Mouse (Mus musculus) thymus, adult 2 months (tissue): ENCODE measurements around the gene Slc41a3.

ENCODE experiments used
- CTCF ChIP-seq: fragments of 200-500 bp; IDR thresholded peaks from 2 replicates; pipeline ENCODE4 v1.5.1; 2012; ENCODE audit warnings: mild to moderate bottlenecking, control low read depth, low read length, moderate library complexity, borderline replicate concordance; ENCODE audit not compliant: control insufficient read depth, poor library complexity, insufficient read depth; ENCODE audit errors: extremely low read depth
- POLR2A ChIP-seq: fragments of 200-500 bp; IDR thresholded peaks from 2 replicates; pipeline ENCODE4 v1.6.1; 2012; ENCODE audit warnings: mild to moderate bottlenecking, low read length, control low read depth, moderate library complexity; ENCODE audit not compliant: control insufficient read depth, poor library complexity, insufficient read depth; ENCODE audit errors: extremely low read depth

DNA sequence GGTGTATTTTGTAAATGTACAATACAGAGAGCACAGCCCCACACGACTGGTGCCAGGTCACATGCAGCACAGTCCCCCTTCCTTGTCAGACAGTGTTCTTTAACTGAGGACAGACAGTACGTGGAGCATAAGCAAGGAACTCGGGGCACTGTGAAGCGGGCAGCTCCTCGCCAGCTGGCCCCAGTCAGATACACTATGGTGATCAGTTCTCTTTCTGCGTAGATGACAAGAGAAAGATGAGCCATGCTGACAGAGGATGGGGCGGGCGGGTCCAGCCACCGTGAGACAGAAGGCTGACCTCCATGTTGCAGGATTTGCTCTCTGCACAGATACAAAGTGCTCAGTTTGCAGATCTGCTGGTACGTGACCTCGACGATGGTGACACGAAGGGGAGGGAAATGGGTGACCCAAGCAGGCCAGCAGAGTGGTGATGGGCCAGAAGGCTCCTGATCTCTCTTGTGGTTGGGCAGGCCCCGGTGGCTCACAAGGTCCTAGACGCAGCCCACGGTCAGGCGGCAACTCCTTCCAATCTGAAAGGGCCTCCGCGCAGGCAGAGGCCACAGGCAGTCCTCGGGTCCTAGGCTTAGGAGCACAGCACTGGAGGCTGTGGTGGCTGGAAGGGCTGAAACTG is 56.0 kb downstream of the Slc41a3 start:
- TF ChIP-seq POLR2A (no peak), CTCF (no peak)
